In genomic region chrX:41614920-41615319, GRCm38 (mm10) we compare ENCODE assay signal across 8 mouse cellular contexts.
DNase-seq lines count a peak whose midpoint lies in the region; ATAC-seq lines count a peak whose summit lies in the region.

No protein-coding gene starts in this region.

- intact Hi-C loops in heart, postnatal 10 days (cut with DNase I), result loop anchor here (10.0 kb wide), 1 partner anchor 210 kb away; the partner anchor contains the start of gene Gria3
- intact Hi-C loops in left cerebral cortex, postnatal 4 days (cut with DNase I), result no loop called here

- H3K4me3 ChIP-seq in heart, embryonic 10.5 days, result no peak overlapping the region
- H3K4me3 ChIP-seq in embryonic facial prominence, embryonic 10.5 days, result no peak overlapping the region
- no peak overlapping the region for H3K4me3 ChIP-seq in neural tube, embryonic 15.5 days (replicated peaks)

- no peak overlapping the region for H3K27ac ChIP-seq in heart, embryonic 10.5 days
- H3K27ac ChIP-seq in embryonic facial prominence, embryonic 10.5 days (replicated peaks), result no peak overlapping the region
- no peak overlapping the region for H3K27ac ChIP-seq in neural tube, embryonic 15.5 days (replicated peaks)

- no peak overlapping the region for H3K9ac ChIP-seq in neural tube, embryonic 15.5 days (replicated peaks)

- H3K4me2 ChIP-seq in neural tube, embryonic 15.5 days, result no peak overlapping the region

- no peaks in the 10 kb centered on the region for H3K27me3 ChIP-seq in heart, embryonic 10.5 days (ENCODE audit: insufficient read depth, poor library complexity, severe bottlenecking)
- H3K27me3 ChIP-seq in embryonic facial prominence, embryonic 10.5 days (replicated peaks; ENCODE audit: low read depth, poor library complexity, severe bottlenecking), result no peaks in the 10 kb centered on the region
- H3K27me3 ChIP-seq in neural tube, embryonic 15.5 days (replicated peaks), result no peaks in the 10 kb centered on the region

- no peaks in the 10 kb centered on the region for H3K4me1 ChIP-seq in heart, embryonic 10.5 days
- H3K4me1 ChIP-seq in embryonic facial prominence, embryonic 10.5 days, result no peaks in the 10 kb centered on the region
- H3K4me1 ChIP-seq in neural tube, embryonic 15.5 days, result no peaks in the 10 kb centered on the region

- peak; percentile 26 to 35 for DNase-seq in heart, postnatal 10 days
- DNase-seq in heart, embryonic 10.5 days (ENCODE audit: low spot score), result no peak
- peak; percentile 4 for DNase-seq in urinary bladder, postnatal 14 days (ENCODE audit: low spot score)
- DNase-seq in urinary bladder, postnatal 4 days (ENCODE audit: low spot score in 2 of 2), result no peak
- DNase-seq in embryonic facial prominence, embryonic 10.5 days (ENCODE audit: low spot score), result peak; percentile 15
- peak; percentile 22 for DNase-seq in left cerebral cortex, postnatal 4 days
- peak; percentile 3 for DNase-seq in thymus, postnatal 14 days

- ATAC-seq in neural tube, embryonic 15.5 days (ENCODE audit: low FRiP score), result no peak; the same call in 1 of the 2 replicates

- no peaks in the 10 kb centered on the region for H3K36me3 ChIP-seq in heart, embryonic 10.5 days
- H3K36me3 ChIP-seq in embryonic facial prominence, embryonic 10.5 days (replicated peaks), result no peaks in the 10 kb centered on the region
- no peaks in the 10 kb centered on the region for H3K36me3 ChIP-seq in neural tube, embryonic 15.5 days

- WGBS in heart, embryonic 10.5 days, result 45% methylated on average over 2 of the region's 2 CpGs
- 49% methylated on average over 2 of the region's 2 CpGs for WGBS in embryonic facial prominence, embryonic 10.5 days
- WGBS in neural tube, embryonic 15.5 days, result 33% methylated on average over 2 of the region's 2 CpGs

- no peaks in the 10 kb centered on the region for H3K9me3 ChIP-seq in heart, embryonic 10.5 days
- H3K9me3 ChIP-seq in embryonic facial prominence, embryonic 10.5 days, result no peaks in the 10 kb centered on the region
- H3K9me3 ChIP-seq in neural tube, embryonic 15.5 days (replicated peaks), result no peaks in the 10 kb centered on the region

Comparison
In these comparisons a context has a peak if more than half of its experiments do, and no peak if none do; other contexts are left out.
1. DNase-seq: peak in heart, postnatal 10 days (2 of 2), urinary bladder, postnatal 14 days (single experiment), embryonic facial prominence, embryonic 10.5 days (single experiment), left cerebral cortex, postnatal 4 days (single experiment) and thymus, postnatal 14 days (single experiment); none in heart, embryonic 10.5 days (single experiment) and urinary bladder, postnatal 4 days (0 of 2).